Mouse (Mus musculus) thymus, postnatal 0 days (tissue): ENCODE results near the gene 1700019D03Rik. TPM values are rescaled to one million over a fixed set of nuclear protein-coding genes. Genes with fewer than 3 reads are reported as not detected.
A peak's percentile ranks its signal among the peaks of the same experiment; 100 is the strongest.
"Not testable (repeated sequence)": the region's sequence is repeated elsewhere in the genome, so short reads cannot be mapped to it uniquely, and the experiment has no call there.

ENCODE experiments used
- DNase-seq: peaks from one replicate; pipeline ENCODE4 v3.0.0-alpha.2; 2015; ENCODE audit warnings: low spot score
- polyA plus RNA-seq: library from polyadenylated mRNA; unstranded; fragments of >200 nt; fragmentation: Nextera tagmentation; extraction: Ambion mirVana; gene quantifications from 2 replicates; pipeline ENCODE4 v1.2.1, GENCODE M21; 2015

1700019D03Rik gene
- polyA plus RNA-seq, 1 experiment from 2014 or later, result 2.8 TPM

- DNase-seq, result peak; percentile 41
These were observed 64.9 kb downstream of the 1700019D03Rik start for GRCm38 (mm10) chr1:52955102-52955501.

- DNase-seq, result no peak
These were observed 65.5 kb downstream of the 1700019D03Rik start for GRCm38 (mm10) chr1:52954456-52954855.

GRCm38 (mm10) chr1:52953548-52953947 is 66.4 kb downstream of the 1700019D03Rik start:
- no peak for DNase-seq

GRCm38 (mm10) chr1:52952551-52953397 is 67.2 kb downstream of the 1700019D03Rik start:
- DNase-seq, result peak; percentile 17

GRCm38 (mm10) chr1:52952143-52952542 is 67.8 kb downstream of the 1700019D03Rik start:
- no peak for DNase-seq

DNA sequence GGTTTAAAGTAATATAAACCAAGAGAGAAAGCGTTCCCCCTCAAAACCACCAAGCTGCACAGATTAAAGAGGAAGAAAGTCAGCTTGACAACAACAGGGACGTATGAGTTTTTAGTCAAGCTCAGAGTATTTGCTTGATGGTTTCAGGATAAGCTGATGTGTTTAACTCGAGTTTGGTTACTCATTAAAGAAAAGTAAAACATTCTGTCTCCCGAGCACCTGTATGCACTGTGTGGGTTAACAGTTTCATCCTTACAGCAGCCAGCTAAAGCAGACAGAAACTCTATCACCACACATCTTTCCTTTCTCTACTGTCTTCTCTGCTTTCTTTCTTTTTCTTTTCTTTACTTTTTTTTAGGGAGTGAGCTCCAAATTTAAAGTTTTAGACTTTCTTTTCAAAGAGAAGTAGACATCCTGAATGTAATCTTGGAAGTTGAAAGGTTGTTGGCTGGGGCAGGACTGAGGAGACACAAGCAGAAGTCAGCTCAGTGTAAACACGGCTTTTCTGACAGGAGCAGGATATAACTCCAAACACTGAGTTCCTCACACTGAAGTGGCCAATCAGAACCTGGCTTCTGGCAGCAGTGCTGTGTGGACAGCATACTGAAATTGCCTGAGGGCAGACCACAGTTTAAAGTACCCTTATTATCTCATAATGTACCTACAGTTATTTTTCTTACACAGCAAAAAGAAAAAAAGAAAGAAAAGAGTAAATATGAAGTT is 68.7 kb downstream of the 1700019D03Rik start:
- DNase-seq, result no peak

- no peak for DNase-seq
These were observed 72.1 kb downstream of the 1700019D03Rik start for GRCm38 (mm10) chr1:52947895-52948294.

- DNase-seq, result no peak
These were observed 81.0 kb downstream of the 1700019D03Rik start for GRCm38 (mm10) chr1:52939021-52939420.

GRCm38 (mm10) chr1:52934494-52934893 is 85.5 kb downstream of the 1700019D03Rik start:
- DNase-seq, result no peak

GRCm38 (mm10) chr1:52924482-52924881 is 95.5 kb downstream of the 1700019D03Rik start:
- not testable (repeated sequence) for DNase-seq

- not testable (repeated sequence) for DNase-seq
These were observed 101.1 kb downstream of the 1700019D03Rik start for GRCm38 (mm10) chr1:52918897-52919296.

DNA sequence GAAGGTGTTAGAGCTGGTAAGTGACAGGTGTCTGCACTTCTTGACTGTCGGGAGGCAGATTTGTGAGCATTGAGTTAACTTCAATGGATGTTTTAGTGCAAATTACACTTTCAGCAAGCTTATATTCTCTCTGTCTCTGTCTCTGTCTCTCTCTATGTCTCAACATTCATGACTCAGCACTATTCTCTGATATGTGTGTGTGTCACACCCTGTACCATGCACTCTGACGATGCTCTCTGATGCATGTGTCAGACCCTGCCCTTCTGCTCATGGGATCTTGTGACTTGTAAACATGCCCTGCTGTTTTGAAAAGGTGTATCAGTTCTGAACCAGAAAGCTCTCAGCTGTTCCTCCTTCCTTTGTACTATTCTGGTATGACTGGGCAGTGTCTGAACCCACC is 103.3 kb downstream of the 1700019D03Rik start:
- DNase-seq, result no peak

- no peak for DNase-seq
These were observed 110.2 kb downstream of the 1700019D03Rik start for GRCm38 (mm10) chr1:52909783-52910182.

- no peak for DNase-seq
These were observed 135.8 kb downstream of the 1700019D03Rik start for GRCm38 (mm10) chr1:52884208-52884607.

Other genes starting within 250 kb of the 1700019D03Rik start
- gene Inpp1, start 202.5 kb downstream of the 1700019D03Rik start, polyA plus RNA-seq, result 43.5 and 43.7 TPM in 2 replicates
- gene Hibch, start 175.2 kb downstream of the 1700019D03Rik start, polyA plus RNA-seq, result 23.8 and 24.3 TPM in 2 replicates
- 0.27 and 0.33 TPM in 2 replicates for gene Mstn, start 41.5 kb upstream of the 1700019D03Rik start, polyA plus RNA-seq
- gene 1700019A02Rik, start 167.5 kb upstream of the 1700019D03Rik start, polyA plus RNA-seq, result not detected in 2 replicates